ENCODE assay signal across 11 mouse cellular contexts in genomic region chr4:23826885-23827284, GRCm38 (mm10).
DNase-seq lines count a peak whose midpoint lies in the region; ATAC-seq lines count a peak whose summit lies in the region.
"Had no signal": no experiment of that assay in that cellular context is flagged by ENCODE, and none has a peak within 500 bp of the region (broad histone marks: within the 10 kb centered on the region; RNA-seq: fewer than 3 reads in every experiment).

No protein-coding gene starts in this region.

- H3K4me2 ChIP-seq in forebrain, embryonic 15.5 days (replicated peaks), result no peak overlapping the region
- H3K4me2 ChIP-seq: heart, embryonic 15.5 days; neural tube, embryonic 13.5 days had no signal

- no peak overlapping the region for H3K9ac ChIP-seq in forebrain, embryonic 15.5 days (replicated peaks)
- H3K9ac ChIP-seq: heart, embryonic 15.5 days; neural tube, embryonic 13.5 days had no signal

- H3K36me3 ChIP-seq in forebrain, embryonic 15.5 days, result no peaks in the 10 kb centered on the region
- H3K36me3 ChIP-seq: heart, embryonic 15.5 days; neural tube, embryonic 13.5 days had no signal

- H3K9me3 ChIP-seq in forebrain, embryonic 15.5 days, result no peaks in the 10 kb centered on the region
- H3K9me3 ChIP-seq: heart, embryonic 15.5 days; neural tube, embryonic 13.5 days had no signal

- intact Hi-C loops in left cerebral cortex, postnatal 36 days (cut with DNase I), result no loop called here

- 0% methylated on average over 2 of the region's 2 CpGs for WGBS in forebrain, embryonic 15.5 days

- peak overlapping the region; percentile 69 for H3K27ac ChIP-seq in forebrain, embryonic 15.5 days (replicated peaks)
- H3K27ac ChIP-seq: heart, embryonic 15.5 days; neural tube, embryonic 13.5 days had no signal

- H3K27me3 ChIP-seq in forebrain, embryonic 15.5 days, result no peaks in the 10 kb centered on the region
- H3K27me3 ChIP-seq: heart, embryonic 15.5 days; neural tube, embryonic 13.5 days had no signal

- peak; percentile 13 for DNase-seq in cerebellum, adult 9-10 months
- DNase-seq in cerebellum, adult 11 months, result no peak
- DNase-seq in brain, adult 2 months (ENCODE audit: low read depth, low spot score), result peak; percentile 64
- DNase-seq in left cerebral cortex, postnatal 36 days (ENCODE audit: low spot score in 2 of 2), result peak; percentile 13 to 18
- DNase-seq in spleen, adult 18-20 months, result no peak
- no peak for DNase-seq in kidney, adult 11 months
- DNase-seq in gastrocnemius, postnatal 25 days, result no peak
- DNase-seq: lung, postnatal 10 days had no signal

- H3K4me1 ChIP-seq in forebrain, embryonic 15.5 days, result peaks cover 20% of the 10 kb centered on the region
- H3K4me1 ChIP-seq: heart, embryonic 15.5 days; neural tube, embryonic 13.5 days had no signal

- peak; percentile 79 for ATAC-seq in forebrain, embryonic 15.5 days (replicated peaks)

- no peak overlapping the region for H3K4me3 ChIP-seq in forebrain, embryonic 15.5 days
- H3K4me3 ChIP-seq: heart, embryonic 15.5 days; neural tube, embryonic 13.5 days had no signal

Comparison
In these comparisons a context has a peak if more than half of its experiments do, and no peak if none do; other contexts are left out.
1. DNase-seq: peak in cerebellum, adult 9-10 months (single experiment), brain, adult 2 months (single experiment) and left cerebral cortex, postnatal 36 days (2 of 2); none in cerebellum, adult 11 months (single experiment), spleen, adult 18-20 months (0 of 2), kidney, adult 11 months (single experiment) and gastrocnemius, postnatal 25 days (single experiment).